Mouse (Mus musculus): ENCODE results near the gene Asb17. TPM values are rescaled to one million over a fixed set of nuclear protein-coding genes. Genes with fewer than 3 reads are reported as not detected.

Asb17 gene
- polyA plus RNA-seq (2012; rRNA removed): not detected in 2 replicates

GRCm38 (mm10) chr3:153844030-153844429 is at the start of gene Asb17:
TSS of gene Asb17 (plus strand) at chr3:153844209.

Other genes starting within 250 kb of the Asb17 start
- gene St6galnac3, start 119.0 kb upstream of the Asb17 start, polyA plus RNA-seq (2012; rRNA removed): 0.29 TPM in 2 replicates
- not detected in 2 replicates for gene Msh4, start 61.9 kb downstream of the Asb17 start, polyA plus RNA-seq (2012; rRNA removed)
- 29.9 and 30.1 TPM in 2 replicates for gene Rabggtb, start 68.8 kb downstream of the Asb17 start, polyA plus RNA-seq (2012; rRNA removed)
- 37.9 and 38.3 TPM in 2 replicates for gene Acadm, start 100.4 kb downstream of the Asb17 start, polyA plus RNA-seq (2012; rRNA removed)
- gene Slc44a5, start 129.2 kb downstream of the Asb17 start, polyA plus RNA-seq (2012; rRNA removed): 0.09 and 0.10 TPM in 2 replicates

All from colon, adult 2 months (tissue).